Mouse (Mus musculus): ENCODE results near the gene Epor.

The Epor gene

GRCm38 (mm10) chr9:21962416-21963059 lies 768 bp downstream of the Epor start:
- DNase-seq, result peak; percentile 50 to 57

DNA sequence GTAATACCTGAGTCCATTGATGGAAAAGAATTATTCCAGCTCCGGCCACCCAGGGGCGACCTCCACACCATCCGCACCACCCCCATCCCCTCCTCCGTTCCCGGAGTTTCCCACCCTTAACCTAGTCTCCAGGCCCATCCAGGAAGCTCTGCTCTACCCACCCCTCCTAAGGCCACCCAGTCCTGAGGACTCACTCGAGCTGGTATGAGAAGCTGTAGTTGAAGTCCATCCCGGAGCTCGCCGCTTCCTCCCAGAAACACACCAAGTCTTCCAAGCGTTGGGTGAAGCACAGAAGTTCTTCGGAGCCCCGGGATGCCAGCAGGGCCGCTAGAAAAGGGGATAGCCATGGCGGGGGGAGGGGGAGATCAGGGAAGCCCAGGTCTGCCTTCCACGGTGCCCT lies 1.3 kb downstream of the Epor start:
- no peak for DNase-seq

DNA sequence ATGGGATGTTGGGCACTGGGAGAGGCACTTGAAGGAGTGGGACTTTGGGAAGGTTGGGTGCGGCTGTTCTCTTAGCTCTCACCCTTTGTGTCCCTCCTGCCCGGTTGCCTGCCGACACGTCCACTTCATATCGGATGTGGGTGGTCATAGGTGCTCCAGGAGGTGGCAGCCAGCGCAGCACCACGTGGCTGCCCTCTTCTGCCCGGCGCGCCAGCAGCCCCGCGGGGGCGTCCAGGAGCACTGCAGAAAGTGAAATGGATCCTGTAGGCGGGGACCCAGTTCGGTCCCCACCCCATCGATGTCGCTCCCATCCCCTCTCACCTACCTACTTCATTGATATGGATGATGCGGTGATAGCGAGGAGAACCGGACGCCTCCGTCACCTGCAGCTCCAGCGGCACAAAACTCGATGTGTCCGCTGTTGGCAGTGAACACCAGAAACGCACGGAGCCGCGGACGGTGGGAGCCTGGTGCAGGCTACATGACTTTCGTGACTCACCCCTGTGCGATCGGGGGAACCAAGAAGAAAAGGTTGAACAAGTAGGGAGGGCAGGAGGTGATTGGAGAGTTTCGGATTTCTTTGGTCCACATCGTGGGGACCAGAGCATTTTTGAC lies 1.8 kb downstream of the Epor start:
- peak in 1 of 2 experiments; percentile 20 for DNase-seq

DNA sequence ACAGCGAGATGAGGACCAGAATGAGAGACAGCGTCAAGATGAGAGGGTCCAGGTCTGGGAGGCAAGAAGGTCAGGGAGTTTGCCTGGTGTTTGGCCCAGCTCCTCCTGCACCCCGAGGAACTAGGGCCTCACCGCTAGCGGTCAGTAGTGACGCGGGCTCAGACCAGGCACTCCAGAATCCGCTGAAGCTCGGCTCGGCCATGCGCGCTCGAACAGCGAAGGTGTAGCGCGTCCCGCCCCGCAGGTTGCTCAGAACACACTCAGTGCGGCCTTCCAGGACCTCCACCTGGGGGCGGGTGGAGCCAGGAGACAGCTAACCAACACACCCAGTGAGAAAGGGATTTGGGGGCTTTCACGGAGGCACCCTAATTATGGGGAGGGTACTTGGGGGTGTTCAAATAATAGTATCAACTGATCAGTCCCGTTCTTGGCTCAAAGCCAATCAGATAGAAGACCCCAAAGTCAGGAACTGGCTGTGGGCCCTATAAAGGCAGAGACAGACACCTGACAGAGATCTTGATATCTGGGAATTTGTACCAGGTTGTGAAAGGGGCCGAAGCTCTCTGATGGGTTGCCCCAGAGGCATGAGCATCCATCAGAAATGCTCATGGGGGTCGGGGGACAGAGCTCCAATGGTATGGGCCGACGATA lies 2.6 kb downstream of the Epor start:
- no peak for DNase-seq

- DNase-seq, result no peak
These were observed 3.2 kb downstream of the Epor start for GRCm38 (mm10) chr9:21960135-21960534.

GRCm38 (mm10) chr9:21959244-21959643 lies 4.1 kb downstream of the Epor start:
- no peak for DNase-seq

GRCm38 (mm10) chr9:21958372-21958771 lies 4.9 kb downstream of the Epor start:
- DNase-seq, result no peak

- DNase-seq, result peak; percentile 95 to 96
These were observed 7.6 kb downstream of the Epor start, which contains the start of gene Swsap1 for GRCm38 (mm10) chr9:21955570-21956281. Gene Swsap1 (plus strand): TSS chr9:21955755.

GRCm38 (mm10) chr9:21955225-21955569 lies 8.1 kb downstream of the Epor start:
- no peak for DNase-seq

GRCm38 (mm10) chr9:21954635-21955034 lies 8.7 kb downstream of the Epor start:
- no peak for DNase-seq

- DNase-seq, result no peak
These were observed 9.7 kb downstream of the Epor start for GRCm38 (mm10) chr9:21953600-21953999.

DNA sequence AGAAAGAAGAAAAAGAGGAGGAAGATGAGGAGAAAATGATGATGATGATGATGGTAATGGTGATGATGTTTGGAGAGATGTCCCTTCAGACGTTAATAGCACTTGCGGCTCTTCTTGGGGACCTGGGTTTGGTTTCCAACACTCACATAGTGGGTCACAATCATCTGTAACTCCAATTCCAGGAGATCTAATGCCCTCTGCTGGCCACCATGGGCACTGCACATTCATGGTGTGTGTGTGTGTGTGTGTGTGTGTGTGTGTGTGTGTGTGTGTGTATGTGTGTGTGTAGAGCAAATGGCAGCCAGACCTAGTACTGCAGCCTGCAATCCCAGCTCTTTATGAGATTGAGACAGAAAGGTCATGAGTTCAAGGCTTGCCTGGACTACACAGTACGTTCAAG lies 11.3 kb downstream of the Epor start:
- DNase-seq, result peak; percentile 49 to 52

DNA sequence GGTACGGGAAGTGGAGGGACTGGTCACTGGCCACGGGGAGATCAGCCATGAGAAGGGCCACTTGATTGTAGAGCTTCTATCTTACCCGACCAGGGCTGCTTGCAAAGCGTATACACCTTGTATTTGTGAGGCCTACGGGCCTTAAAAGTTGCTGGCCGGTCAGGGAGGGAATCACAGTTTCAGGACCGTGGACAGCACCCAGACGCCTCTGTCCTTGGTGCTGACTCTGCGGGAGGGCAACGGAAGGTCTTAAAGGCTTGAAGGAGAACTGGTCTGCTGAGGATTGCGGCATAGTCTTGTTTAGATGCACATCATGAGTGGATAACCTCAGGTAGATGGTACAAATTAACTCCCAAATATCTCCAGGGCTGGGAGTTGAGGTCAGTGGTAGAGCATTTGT lies 13.0 kb downstream of the Epor start:
- DNase-seq, result peak; percentile 84 to 85

DNA sequence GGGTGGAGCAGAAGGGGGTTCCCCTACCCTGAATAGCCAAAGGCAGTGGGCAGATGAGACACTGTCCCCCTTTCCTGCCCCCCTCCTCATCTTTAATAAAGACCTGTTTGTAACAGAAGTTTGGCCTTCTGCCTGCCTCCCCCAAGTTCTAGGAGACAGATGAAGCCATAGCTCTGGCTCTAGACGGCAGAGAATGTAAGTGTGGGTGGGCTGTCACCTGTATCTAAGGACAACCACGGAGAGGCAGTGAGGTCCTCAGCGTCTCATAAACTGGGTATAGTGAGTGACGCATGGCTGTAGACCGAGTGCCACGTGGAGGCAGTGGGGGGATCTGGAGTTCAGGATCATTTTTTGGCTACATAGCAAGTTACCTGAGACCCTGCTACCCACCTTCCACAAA lies 14.5 kb downstream of the Epor start:
- DNase-seq, result no peak

DNA sequence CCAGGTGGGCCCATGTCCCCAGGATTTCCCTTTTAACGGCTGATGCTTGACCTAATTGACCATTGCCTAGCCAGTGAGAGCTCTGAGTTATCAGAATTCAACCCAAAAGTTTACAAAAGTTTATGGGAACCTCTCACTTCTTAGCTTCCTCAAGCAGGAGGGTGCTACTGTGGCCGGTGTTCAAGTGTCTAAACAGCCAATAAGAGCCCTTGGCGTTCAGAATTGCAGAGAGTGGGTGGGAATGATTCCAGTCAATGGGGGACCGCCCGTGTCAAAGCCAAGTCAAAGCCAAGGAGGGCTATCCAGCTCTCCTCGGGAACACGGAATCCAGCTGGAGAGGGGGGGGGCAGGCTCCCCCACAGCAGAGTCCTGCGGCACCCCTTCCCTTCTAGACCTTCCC lies 15.2 kb downstream of the Epor start:
- no peak for DNase-seq

GRCm38 (mm10) chr9:21947540-21948130 lies 15.7 kb downstream of the Epor start:
- DNase-seq, result no peak

DNA sequence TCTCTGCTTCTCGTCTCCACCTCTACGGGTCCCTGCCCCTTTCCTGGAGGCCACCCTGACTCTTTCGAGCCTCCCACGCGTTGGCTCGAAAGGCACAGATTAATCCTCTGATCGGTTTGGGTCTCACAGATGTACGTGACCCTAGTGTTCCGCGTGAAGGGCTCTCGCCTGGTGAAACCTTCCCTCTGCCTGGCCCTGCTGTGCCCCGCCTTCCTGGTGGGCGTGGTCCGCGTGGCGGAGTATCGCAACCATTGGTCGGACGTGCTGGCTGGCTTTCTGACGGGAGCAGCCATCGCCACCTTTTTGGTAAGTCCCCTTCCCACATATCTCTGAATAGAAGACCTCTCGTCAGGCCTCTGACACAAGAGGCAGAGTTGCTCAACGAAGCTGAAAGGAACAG lies 19.0 kb downstream of the Epor start:
- DNase-seq, result no peak

GRCm38 (mm10) chr9:21943638-21944037 lies 19.7 kb downstream of the Epor start:
- no peak for DNase-seq

- no peak for DNase-seq
These were observed 20.3 kb downstream of the Epor start for GRCm38 (mm10) chr9:21943046-21943445.

DNA sequence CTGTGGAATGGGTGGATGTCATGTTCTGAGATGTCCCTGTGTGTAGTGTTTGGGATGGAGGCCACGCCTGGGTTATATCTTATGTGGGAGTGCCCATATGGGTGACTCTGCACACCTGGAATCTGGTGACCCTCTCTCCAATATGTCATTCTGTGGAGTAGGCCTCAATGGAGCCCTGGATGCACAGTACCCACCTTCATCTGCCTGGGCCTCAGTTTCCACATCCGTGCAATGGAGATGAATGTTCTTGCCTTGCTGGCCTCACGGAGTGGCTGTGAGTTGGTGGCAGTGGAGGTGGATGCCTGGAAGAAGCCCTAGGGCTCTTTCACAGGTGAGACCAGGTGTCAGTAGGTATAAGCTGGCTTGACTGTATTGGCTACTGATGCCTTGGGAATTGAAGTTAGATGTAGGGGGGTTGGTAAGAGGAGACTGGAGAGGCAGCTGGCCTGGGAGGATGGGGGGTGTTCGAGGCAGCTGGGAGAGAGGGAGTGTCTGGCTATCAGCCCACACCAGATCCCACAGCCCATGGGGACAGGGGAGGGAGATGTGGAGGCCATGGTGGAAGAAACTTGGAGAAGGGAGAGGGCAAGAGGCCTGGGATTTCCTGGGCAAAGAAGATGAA lies 25.0 kb downstream of the Epor start:
- no peak for DNase-seq

DNA sequence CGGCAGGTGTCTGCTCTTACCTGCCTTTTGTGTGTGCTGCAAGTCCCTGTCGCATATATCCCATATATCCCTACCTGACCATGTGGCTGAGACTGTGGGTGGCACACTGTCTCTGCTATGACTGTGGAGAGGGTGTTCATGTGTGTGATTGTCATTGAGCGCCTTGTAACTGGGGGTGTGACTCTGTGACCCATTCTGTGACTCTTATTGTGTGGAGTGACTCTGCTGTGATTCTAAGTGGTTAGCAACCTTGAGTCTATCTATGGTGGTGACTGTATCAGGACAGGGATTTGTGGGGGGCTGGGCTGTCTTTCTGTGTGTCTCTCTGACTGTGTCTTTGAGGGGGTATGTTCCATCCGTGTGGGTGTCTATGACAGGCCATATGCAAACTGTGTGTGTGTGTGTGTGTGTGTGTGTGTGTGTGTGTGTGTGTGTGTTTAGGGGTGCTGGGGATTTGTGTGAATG lies 25.6 kb downstream of the Epor start:
- no peak for DNase-seq

- peak; percentile 95 to 97 for DNase-seq
These were observed 26.4 kb downstream of the Epor start, which contains the start of gene Plppr2 for GRCm38 (mm10) chr9:21936692-21937570. Gene Plppr2 (plus strand): TSS chr9:21937033.

Data from B cell, adult 2 months (primary cell).